Mouse (Mus musculus) retina, adult 2 months (tissue): ENCODE measurements at regions not wholly inside any gene's neighbourhood (a gene's known extent, or its start where the extent isn't known, plus 50 kb on each side); places are given as distances from the start of the nearest gene placed in this dataset.

ENCODE experiments used
- DNase-seq: peaks from one replicate; pipeline ENCODE4 v3.0.0-alpha.2; 2012; ENCODE audit warnings: low read depth, low spot score

- no peak for DNase-seq
Observed at GRCm38 (mm10) chr3:104343096-104343495, 122.9 kb upstream of the Magi3 start.

- DNase-seq = no peak
Observed at GRCm38 (mm10) chr3:104342220-104342619, 122.0 kb upstream of the Magi3 start.

- no peak for DNase-seq
Observed at GRCm38 (mm10) chr3:104340331-104340730, 120.2 kb upstream of the Magi3 start.

GRCm38 (mm10) chr3:104336867-104337266 is 116.7 kb upstream of the Magi3 start:
- no peak for DNase-seq

GRCm38 (mm10) chr3:104336308-104336707 is 116.1 kb upstream of the Magi3 start:
- no peak for DNase-seq

GRCm38 (mm10) chr3:104334760-104335159 is 114.6 kb upstream of the Magi3 start:
- no peak for DNase-seq

- DNase-seq = no peak
Observed at GRCm38 (mm10) chr3:104333345-104333744, 113.2 kb upstream of the Magi3 start.

- DNase-seq = no peak
Observed at GRCm38 (mm10) chr3:104330646-104331045, 110.5 kb upstream of the Magi3 start.

GRCm38 (mm10) chr3:104327829-104328228 is 107.7 kb upstream of the Magi3 start:
- DNase-seq = no peak

GRCm38 (mm10) chr3:104327034-104327729 is 107.0 kb upstream of the Magi3 start:
- peak; percentile 15 for DNase-seq

- DNase-seq = no peak
Observed at GRCm38 (mm10) chr3:104322591-104322990, 102.4 kb upstream of the Magi3 start.

- no peak for DNase-seq
Observed at GRCm38 (mm10) chr3:104320404-104320803, 100.2 kb upstream of the Magi3 start.

- no peak for DNase-seq
Observed at GRCm38 (mm10) chr3:104319377-104319776, 99.2 kb upstream of the Magi3 start.

GRCm38 (mm10) chr3:104318911-104319310 is 98.7 kb upstream of the Magi3 start:
- peak; percentile 8 for DNase-seq

- no peak for DNase-seq
Observed at GRCm38 (mm10) chr3:104317528-104317927, 97.4 kb upstream of the Magi3 start.

GRCm38 (mm10) chr3:104313063-104313462 is 92.9 kb upstream of the Magi3 start:
- no peak for DNase-seq

GRCm38 (mm10) chr3:104306961-104307360 is 86.8 kb upstream of the Magi3 start:
- no peak for DNase-seq

GRCm38 (mm10) chr3:104305904-104306563 is 85.9 kb upstream of the Magi3 start:
- no peak for DNase-seq

GRCm38 (mm10) chr3:104303577-104303976 is 83.4 kb upstream of the Magi3 start:
- DNase-seq = no peak

GRCm38 (mm10) chr3:104300201-104300600 is 80.0 kb upstream of the Magi3 start:
- no peak for DNase-seq

- no peak for DNase-seq
Observed at GRCm38 (mm10) chr3:104298878-104299277, 78.7 kb upstream of the Magi3 start.

GRCm38 (mm10) chr3:104298409-104298808 is 78.2 kb upstream of the Magi3 start:
- no peak for DNase-seq

- DNase-seq = no peak
Observed at GRCm38 (mm10) chr3:104297112-104297511, 76.9 kb upstream of the Magi3 start.
